Mouse (Mus musculus): ENCODE data around the gene Yif1b. TPM values are rescaled to one million over a fixed set of nuclear protein-coding genes. Genes with fewer than 3 reads are reported as not detected.
A peak's percentile ranks its signal among the peaks of the same experiment; 100 is the strongest.

Yif1b gene
- polyA plus RNA-seq, 1 experiment from 2014 or later, result 126 TPM

DNA sequence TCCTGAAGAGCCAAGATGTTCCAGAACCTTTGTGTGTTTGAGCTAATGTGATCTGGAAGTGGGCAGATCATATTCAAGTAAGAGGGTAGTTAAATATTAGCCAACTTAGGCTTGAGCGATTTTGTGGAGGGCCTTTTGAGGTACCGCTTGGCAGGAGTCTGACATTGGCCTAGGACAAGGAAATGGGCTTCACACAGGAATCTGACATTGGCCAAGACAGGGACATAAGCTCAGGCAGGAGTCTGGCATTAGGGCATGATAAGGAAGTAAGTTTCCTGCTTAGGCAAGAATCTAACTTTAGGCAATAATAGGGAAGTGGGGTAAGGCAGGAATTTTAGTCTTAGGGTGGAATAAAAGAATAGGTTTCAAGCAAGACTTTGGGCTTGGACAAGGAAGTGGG, 23.9 kb upstream of the Yif1b start:
- WGBS, result 38% methylated on average over 2 of the region's 2 CpGs
- H3K9ac ChIP-seq (ENCODE audit: low read length), result no peak overlapping the region
- peak; percentile 31 for ATAC-seq (ENCODE audit: low read depth)
- no peak overlapping the region for H3K4me2 ChIP-seq (ENCODE audit: low read depth, low read length)
- H3K27ac ChIP-seq (ENCODE audit: low read length), result peak overlapping the region; percentile 52
- H3K9me3 ChIP-seq (ENCODE audit: control insufficient read depth, low read length), result 0 out of 2 replicates have a peak, but pooled peaks cover 3% of the 10 kb centered on the region
- no peaks in the 10 kb centered on the region for H3K27me3 ChIP-seq (ENCODE audit: control insufficient read depth, insufficient read depth, low read depth, low read length)
- no peak overlapping the region for H3K4me3 ChIP-seq (ENCODE audit: low read length)
- H3K36me3 ChIP-seq (ENCODE audit: control insufficient read depth, insufficient read depth, low read length), result no peaks in the 10 kb centered on the region
- H3K4me1 ChIP-seq (replicated peaks; ENCODE audit: control insufficient read depth, insufficient read depth, low read length), result peaks cover 3% of the 10 kb centered on the region

DNA sequence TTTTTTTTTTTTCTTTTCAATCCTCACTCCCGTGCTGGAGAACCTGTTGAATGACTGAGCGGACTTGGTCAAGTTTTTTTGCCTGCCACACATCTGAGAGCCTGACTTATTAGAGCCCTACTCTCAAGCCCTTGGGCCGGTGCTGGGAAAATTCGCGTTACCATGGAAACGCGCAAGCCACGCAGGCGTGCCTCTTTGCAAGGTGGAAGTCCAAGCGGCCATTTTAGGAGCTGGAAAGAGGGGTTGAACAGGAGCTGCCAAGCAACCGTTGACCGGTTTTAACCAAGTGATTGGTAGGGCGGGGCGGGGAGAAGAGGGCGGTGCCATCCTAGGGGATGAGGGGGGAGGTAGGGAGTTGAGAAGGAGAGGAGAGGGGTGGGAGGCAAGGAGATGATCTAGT, 23.3 kb upstream of the Yif1b start:
- no peak overlapping the region for H3K9ac ChIP-seq (ENCODE audit: low read length)
- H3K27ac ChIP-seq (ENCODE audit: low read length), result peak overlapping the region; percentile 52; the same call in 1 of the 2 replicates
- 0 out of 2 replicates have a peak, but pooled peaks cover under 1% of the 10 kb centered on the region for H3K36me3 ChIP-seq (ENCODE audit: control insufficient read depth, insufficient read depth, low read length)
- H3K4me1 ChIP-seq (replicated peaks; ENCODE audit: control insufficient read depth, insufficient read depth, low read length), result peaks cover 3% of the 10 kb centered on the region
- peaks cover 6% of the 10 kb centered on the region for H3K9me3 ChIP-seq (ENCODE audit: control insufficient read depth, low read length)
- H3K4me2 ChIP-seq (ENCODE audit: low read depth, low read length), result no peak overlapping the region
- WGBS, result 37% methylated on average over 15 of the region's 15 CpGs
- no peak for ATAC-seq (ENCODE audit: low read depth)
- no peaks in the 10 kb centered on the region for H3K27me3 ChIP-seq (ENCODE audit: control insufficient read depth, insufficient read depth, low read depth, low read length)
- H3K4me3 ChIP-seq (ENCODE audit: low read length), result no peak overlapping the region

DNA sequence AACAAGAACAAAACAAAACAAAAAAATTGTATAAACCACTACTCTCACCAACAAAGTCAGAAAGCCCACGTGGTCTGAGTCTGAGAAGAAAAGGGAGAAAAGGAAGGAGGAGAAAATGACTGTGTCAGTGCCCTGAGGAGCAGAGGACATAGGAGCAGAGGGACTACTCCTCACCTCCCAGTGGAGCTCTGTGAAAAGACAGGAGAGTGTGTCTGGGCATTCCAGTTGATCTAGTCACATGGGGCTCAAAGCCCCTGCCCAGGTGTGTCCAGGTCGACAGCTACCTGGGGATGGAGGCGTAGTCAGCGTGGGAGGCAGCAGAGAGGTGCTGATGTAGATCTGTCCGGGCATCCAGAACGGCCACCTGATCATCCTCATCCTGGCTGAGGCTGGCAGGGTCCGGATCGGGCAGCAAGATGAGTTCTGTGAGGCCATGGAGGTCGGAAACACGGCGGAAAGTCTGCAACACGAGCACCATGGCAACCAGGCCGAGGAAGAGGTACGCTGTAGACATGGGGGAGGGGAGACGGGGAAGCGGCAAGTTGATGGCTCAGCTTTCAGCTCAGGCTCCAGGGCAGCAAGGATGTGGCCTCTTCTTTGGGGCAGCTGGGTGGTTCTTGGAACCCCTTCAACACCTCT, 13.3 kb upstream of the Yif1b start:
- Histone ChIP-seq H3K4me1 (replicated peaks; ENCODE audit: control insufficient read depth, insufficient read depth, low read length) (no peaks in the 10 kb centered on the region; the same call in 1 of the 2 replicates), H3K9me3 (ENCODE audit: control insufficient read depth, low read length) (peaks cover 5% of the 10 kb centered on the region), H3K4me2 (ENCODE audit: low read depth, low read length) (no peak overlapping the region; the same call in 1 of the 2 replicates), H3K9ac (ENCODE audit: low read length) (no peak overlapping the region), H3K27ac (ENCODE audit: low read length) (no peak overlapping the region), H3K4me3 (ENCODE audit: low read length) (no peak overlapping the region), H3K27me3 (ENCODE audit: control insufficient read depth, insufficient read depth, low read depth, low read length) (no peaks in the 10 kb centered on the region), H3K36me3 (ENCODE audit: control insufficient read depth, insufficient read depth, low read length) (0 out of 2 replicates have a peak, but pooled peaks cover 2% of the 10 kb centered on the region)
- ATAC-seq (ENCODE audit: low read depth), result no peak
- 16% methylated on average over 16 of the region's 16 CpGs for WGBS

DNA sequence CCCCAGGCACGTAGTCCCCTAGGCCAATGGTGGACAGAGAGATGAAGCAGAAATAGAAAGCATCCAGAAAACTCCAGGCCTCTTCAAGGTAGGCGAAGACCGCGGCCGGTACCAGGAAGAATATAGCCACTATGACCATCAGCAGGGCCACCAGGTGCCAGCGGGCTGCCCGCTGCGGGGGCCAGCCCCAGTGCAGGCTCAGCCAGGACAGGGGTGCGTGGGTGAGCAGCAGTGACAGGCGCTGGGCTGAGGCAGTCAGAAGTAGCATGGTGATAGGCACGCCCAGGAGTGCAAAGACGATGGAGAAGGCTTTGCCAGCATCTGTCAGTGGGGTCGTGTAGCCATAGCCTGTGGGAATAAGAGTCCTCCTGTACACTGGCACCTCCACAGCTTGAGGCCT, 12.6 kb upstream of the Yif1b start:
- 60% methylated on average over 13 of the region's 13 CpGs for WGBS
- Histone ChIP-seq H3K4me3 (ENCODE audit: low read length) (no peak overlapping the region), H3K9me3 (ENCODE audit: control insufficient read depth, low read length) (no peaks in the 10 kb centered on the region), H3K4me2 (ENCODE audit: low read depth, low read length) (no peak overlapping the region), H3K9ac (ENCODE audit: low read length) (peak overlapping the region; percentile 13; the same call in 1 of the 2 replicates), H3K36me3 (ENCODE audit: control insufficient read depth, insufficient read depth, low read length) (no peaks in the 10 kb centered on the region), H3K27ac (ENCODE audit: low read length) (no peak overlapping the region), H3K4me1 (replicated peaks; ENCODE audit: control insufficient read depth, insufficient read depth, low read length) (no peaks in the 10 kb centered on the region; the same call in 1 of the 2 replicates), H3K27me3 (ENCODE audit: control insufficient read depth, insufficient read depth, low read depth, low read length) (no peaks in the 10 kb centered on the region)
- no peak for ATAC-seq (ENCODE audit: low read depth)

DNA sequence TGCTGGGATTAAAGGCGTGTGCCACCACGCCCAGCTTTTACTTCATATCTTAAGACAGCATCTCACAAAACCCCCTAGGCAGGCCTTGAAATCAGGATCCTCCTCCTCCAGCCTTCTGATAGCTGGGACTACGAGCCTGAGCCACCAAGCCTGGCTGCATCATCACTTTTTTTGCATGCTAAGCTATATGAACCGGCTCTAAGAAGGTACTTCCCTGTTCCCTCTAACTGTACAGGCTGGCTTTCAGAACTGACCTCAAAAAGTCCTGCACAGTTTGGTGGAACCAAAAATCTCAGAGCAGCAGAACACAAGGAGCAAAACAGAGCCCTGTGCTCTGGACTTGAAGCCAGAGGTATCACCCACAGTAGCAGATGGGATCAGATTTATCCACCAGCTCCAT, 9.9 kb upstream of the Yif1b start:
- no peak overlapping the region for H3K9ac ChIP-seq (ENCODE audit: low read length)
- 66% methylated on average over 4 of the region's 4 CpGs for WGBS
- H3K4me3 ChIP-seq (ENCODE audit: low read length), result no peak overlapping the region
- H3K36me3 ChIP-seq (ENCODE audit: control insufficient read depth, insufficient read depth, low read length), result no peaks in the 10 kb centered on the region
- H3K4me1 ChIP-seq (replicated peaks; ENCODE audit: control insufficient read depth, insufficient read depth, low read length), result no peaks in the 10 kb centered on the region; the same call in 1 of the 2 replicates
- H3K27ac ChIP-seq (ENCODE audit: low read length), result no peak overlapping the region
- peaks cover 6% of the 10 kb centered on the region; the same call in 1 of the 2 replicates for H3K27me3 ChIP-seq (ENCODE audit: control insufficient read depth, insufficient read depth, low read depth, low read length)
- H3K4me2 ChIP-seq (ENCODE audit: low read depth, low read length), result no peak overlapping the region
- ATAC-seq (ENCODE audit: low read depth), result no peak
- H3K9me3 ChIP-seq (ENCODE audit: control insufficient read depth, low read length), result no peaks in the 10 kb centered on the region

DNA sequence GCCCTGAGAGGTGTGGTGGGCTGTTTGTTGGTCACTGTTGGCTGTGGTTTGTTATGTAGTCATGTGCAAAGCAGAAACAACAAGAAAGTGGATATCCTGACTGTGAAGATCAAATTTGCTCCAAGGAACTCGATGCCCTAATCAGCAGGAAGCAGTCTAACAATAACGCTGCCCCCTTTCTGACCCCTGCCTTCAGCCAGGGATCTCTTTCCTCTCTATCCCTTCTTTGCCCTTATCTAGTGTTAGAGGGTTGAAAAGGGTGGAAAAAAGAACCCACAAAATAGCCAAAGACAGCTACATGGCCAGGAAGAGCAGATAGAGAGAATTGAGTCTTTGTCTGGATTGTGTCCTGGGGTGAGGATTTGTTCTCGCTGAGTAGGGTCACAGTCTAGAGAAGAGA, 7.6 kb upstream of the Yif1b start:
- WGBS, result 46% methylated on average over 3 of the region's 3 CpGs
- H3K27ac ChIP-seq (ENCODE audit: low read length), result no peak overlapping the region

DNA sequence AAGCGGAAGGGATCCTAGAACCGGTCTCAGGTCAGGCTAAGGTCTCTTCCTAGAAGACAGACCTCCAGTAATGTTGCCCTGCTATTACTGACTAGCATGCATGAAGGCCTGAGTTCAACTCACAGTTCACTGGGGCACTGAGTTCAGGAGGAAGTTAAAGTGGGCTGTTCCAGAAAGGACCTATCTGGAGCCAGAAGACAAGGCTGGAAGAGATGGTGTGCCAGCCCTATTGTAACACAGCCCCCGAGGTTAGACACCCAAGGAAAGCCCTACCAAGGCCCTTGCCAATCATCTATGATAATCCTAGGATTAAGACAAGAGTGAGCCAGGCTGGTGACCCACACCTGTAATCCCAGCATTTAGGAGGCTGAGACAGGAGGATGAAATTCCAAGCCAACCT, 6.6 kb upstream of the Yif1b start:
- ATAC-seq (ENCODE audit: low read depth), result no peak
- Histone ChIP-seq H3K4me1 (replicated peaks; ENCODE audit: control insufficient read depth, insufficient read depth, low read length) (peaks cover 10% of the 10 kb centered on the region; the same call in 1 of the 2 replicates), H3K27ac (ENCODE audit: low read length) (no peak overlapping the region), H3K27me3 (ENCODE audit: control insufficient read depth, insufficient read depth, low read depth, low read length) (peaks cover 6% of the 10 kb centered on the region; the same call in 1 of the 2 replicates), H3K36me3 (ENCODE audit: control insufficient read depth, insufficient read depth, low read length) (no peaks in the 10 kb centered on the region), H3K9me3 (ENCODE audit: control insufficient read depth, low read length) (no peaks in the 10 kb centered on the region), H3K4me3 (ENCODE audit: low read length) (peak overlapping the region; percentile 66), H3K4me2 (ENCODE audit: low read depth, low read length) (peak overlapping the region; percentile 83), H3K9ac (ENCODE audit: low read length) (peak overlapping the region; percentile 76)
- WGBS, result 52% methylated on average over 3 of the region's 3 CpGs

More for the DNA sequence above, 7.6 kb upstream of the Yif1b start:
- H3K9me3 ChIP-seq (ENCODE audit: control insufficient read depth, low read length), result no peaks in the 10 kb centered on the region
- H3K36me3 ChIP-seq (ENCODE audit: control insufficient read depth, insufficient read depth, low read length), result no peaks in the 10 kb centered on the region
- no peak overlapping the region for H3K9ac ChIP-seq (ENCODE audit: low read length)
- H3K4me2 ChIP-seq (ENCODE audit: low read depth, low read length), result no peak overlapping the region
- peaks cover 10% of the 10 kb centered on the region; the same call in 1 of the 2 replicates for H3K4me1 ChIP-seq (replicated peaks; ENCODE audit: control insufficient read depth, insufficient read depth, low read length)
- H3K27me3 ChIP-seq (ENCODE audit: control insufficient read depth, insufficient read depth, low read depth, low read length), result peaks cover 6% of the 10 kb centered on the region; the same call in 1 of the 2 replicates
- no peak overlapping the region for H3K4me3 ChIP-seq (ENCODE audit: low read length)
- ATAC-seq (ENCODE audit: low read depth), result no peak

DNA sequence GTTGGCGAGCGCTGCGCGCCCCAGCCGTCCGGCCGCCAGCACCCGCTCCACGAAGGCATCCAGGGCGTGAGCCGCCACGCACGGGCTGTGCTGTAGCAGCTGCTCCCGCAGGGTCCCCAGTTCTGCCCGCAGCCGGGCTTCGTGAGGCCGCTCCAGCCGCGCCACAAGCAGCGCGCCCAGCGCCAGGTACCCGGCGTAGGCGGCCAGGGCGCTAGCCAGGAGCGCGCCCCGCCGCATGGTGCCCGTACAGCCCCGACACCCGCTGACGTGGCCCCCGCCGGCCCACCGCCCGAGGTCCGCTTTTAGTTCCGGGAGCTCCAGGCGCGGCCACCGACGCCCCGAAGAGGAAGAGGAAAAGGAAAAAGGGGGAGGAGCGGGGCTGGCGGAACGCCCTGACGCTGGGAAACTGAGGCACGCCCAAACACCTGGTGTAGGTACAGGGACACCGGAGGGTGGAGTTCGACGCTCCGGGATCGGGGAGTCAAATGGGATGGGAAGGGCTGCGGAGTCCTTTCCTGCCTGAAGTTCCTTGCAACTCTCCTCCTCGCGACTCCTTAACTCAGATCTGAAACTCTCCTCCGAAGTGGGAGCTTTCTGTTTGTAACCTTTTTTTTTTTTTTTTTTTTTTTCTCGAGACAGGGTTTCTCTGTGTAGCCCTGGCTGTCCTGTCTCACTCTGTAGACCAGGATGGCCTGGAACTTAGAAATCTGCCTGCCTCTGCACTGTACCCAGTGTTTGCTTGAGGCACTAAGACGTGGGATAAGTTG, 5.7 kb upstream of the Yif1b start, which contains the start of gene Kcnk6:
Gene Kcnk6, minus strand, starts transcription at position 269 of the 767 bp plus-strand sequence.
- H3K27me3 ChIP-seq (ENCODE audit: control insufficient read depth, insufficient read depth, low read depth, low read length), result peaks cover 6% of the 10 kb centered on the region; the same call in 1 of the 2 replicates
- H3K4me2 ChIP-seq (ENCODE audit: low read depth, low read length), result peak within 1 kb of the TSS; percentile 83
- peak within 1 kb of the TSS; percentile 51 for H3K27ac ChIP-seq (ENCODE audit: low read length)
- H3K9ac ChIP-seq (ENCODE audit: low read length), result peak within 1 kb of the TSS; percentile 76
- H3K4me3 ChIP-seq (ENCODE audit: low read length), result peak within 1 kb of the TSS; percentile 66
- H3K36me3 ChIP-seq (ENCODE audit: control insufficient read depth, insufficient read depth, low read length), result no peaks in the 10 kb centered on the region
- WGBS, result 2% methylated on average over 45 of the region's 62 CpGs
- no peaks in the 10 kb centered on the region for H3K9me3 ChIP-seq (ENCODE audit: control insufficient read depth, low read length)
- peaks cover 10% of the 10 kb centered on the region; the same call in 1 of the 2 replicates for H3K4me1 ChIP-seq (replicated peaks; ENCODE audit: control insufficient read depth, insufficient read depth, low read length)
- ATAC-seq (ENCODE audit: low read depth), result peak; percentile 56

DNA sequence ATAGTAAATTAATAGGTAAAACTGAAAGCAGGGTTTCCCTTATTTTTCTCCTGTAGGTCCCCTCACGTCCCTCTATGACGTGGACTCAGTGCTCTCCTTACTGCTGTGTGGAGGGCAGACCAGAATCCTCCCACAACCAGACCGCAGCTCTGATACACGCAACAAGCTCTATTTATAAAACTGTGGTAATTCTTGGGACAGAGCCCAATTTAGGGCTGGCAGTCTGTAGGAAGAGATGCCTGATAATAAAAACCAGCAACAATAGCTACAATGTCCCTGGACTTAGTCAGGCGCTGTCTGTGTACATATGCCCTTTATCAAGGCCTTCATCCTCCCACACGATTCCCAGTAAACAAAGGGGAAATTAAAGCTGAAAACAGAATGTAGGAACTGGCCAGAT, 4.4 kb upstream of the Yif1b start:
- 0 out of 2 replicates have a peak overlapping the region, but pooled peaks have one; percentile 7 for H3K9ac ChIP-seq (ENCODE audit: low read length)
- no peak overlapping the region for H3K4me2 ChIP-seq (ENCODE audit: low read depth, low read length)
- peaks cover 6% of the 10 kb centered on the region; the same call in 1 of the 2 replicates for H3K27me3 ChIP-seq (ENCODE audit: control insufficient read depth, insufficient read depth, low read depth, low read length)
- H3K36me3 ChIP-seq (ENCODE audit: control insufficient read depth, insufficient read depth, low read length), result no peaks in the 10 kb centered on the region
- no peaks in the 10 kb centered on the region for H3K9me3 ChIP-seq (ENCODE audit: control insufficient read depth, low read length)
- H3K27ac ChIP-seq (ENCODE audit: low read length), result peak overlapping the region; percentile 51
- peaks cover 10% of the 10 kb centered on the region; the same call in 1 of the 2 replicates for H3K4me1 ChIP-seq (replicated peaks; ENCODE audit: control insufficient read depth, insufficient read depth, low read length)
- H3K4me3 ChIP-seq (ENCODE audit: low read length), result no peak overlapping the region
- 43% methylated on average over 6 of the region's 6 CpGs for WGBS
- no peak for ATAC-seq (ENCODE audit: low read depth)

All from lung, embryonic 16.5 days (tissue).